Mouse (Mus musculus) telencephalon, adult 2 months (tissue): Measurements from ENCODE around the gene Ftl1.
"Not testable (repeated sequence)": the region's sequence is repeated elsewhere in the genome, so short reads cannot be mapped to it uniquely, and the experiment has no call there.

Experiments used
- DNase-seq: peaks from one replicate; pipeline ENCODE4 v3.0.0-alpha.2; 2011; ENCODE audit warnings: low read depth, low spot score

The Ftl1 gene

DNA sequence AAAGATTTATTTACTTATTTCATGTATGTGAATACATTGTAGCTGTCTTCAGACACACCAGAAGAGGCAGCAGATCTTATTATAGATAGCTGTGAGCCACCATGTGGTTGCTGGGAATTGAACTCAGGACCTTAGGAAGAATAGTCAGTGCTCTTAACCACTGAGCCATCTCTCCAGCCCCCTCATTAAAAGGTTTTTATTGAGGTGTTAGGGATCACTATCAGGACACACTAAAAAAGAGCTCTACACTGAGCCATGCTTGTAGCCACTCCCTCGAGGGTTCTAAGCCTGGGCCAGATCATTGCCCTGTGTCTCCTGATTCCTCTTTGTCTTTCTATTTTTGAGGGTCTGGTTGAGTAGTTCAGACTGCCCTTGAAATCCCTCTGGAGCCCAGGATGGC lies 16.8 kb upstream of the Ftl1 start:
- DNase-seq, result no peak

GRCm38 (mm10) chr7:45475291-45475969 lies 15.7 kb upstream of the Ftl1 start:
- no peak for DNase-seq

GRCm38 (mm10) chr7:45470869-45471268 lies 11.2 kb upstream of the Ftl1 start:
- no peak for DNase-seq

DNA sequence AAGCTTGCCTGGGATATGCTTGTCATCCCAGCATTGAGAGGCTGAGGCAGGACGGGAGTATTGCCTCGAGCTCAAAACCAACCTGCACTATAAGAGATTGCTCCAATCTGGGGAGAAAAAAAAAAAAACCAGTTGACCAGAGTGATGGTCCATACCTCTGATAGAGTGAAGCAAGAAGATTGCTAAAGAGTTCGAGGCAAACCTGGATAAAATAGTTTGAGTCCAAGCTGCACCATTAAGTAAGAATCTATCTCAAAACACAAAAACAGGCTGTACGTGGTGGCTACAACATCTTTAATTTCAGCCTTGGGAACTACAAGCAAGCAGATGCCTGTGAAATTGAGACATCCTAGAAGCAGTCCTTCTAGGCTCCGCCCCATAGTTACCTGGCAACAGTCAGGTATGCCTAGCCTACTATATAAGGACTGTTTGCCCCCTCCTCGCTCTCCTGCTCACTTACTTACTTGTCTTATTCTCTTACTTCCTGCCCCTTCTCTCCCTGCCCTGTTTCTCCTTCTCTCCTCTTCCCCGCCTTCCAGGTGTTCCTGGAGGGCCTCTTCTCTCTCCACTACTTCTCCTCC lies 7.5 kb upstream of the Ftl1 start:
- no peak for DNase-seq

- peak; percentile 90 for DNase-seq
Observed at GRCm38 (mm10) chr7:45466283-45467089, 6.8 kb upstream of the Ftl1 start, which contains the start of gene Bax. Gene Bax, minus strand, starts transcription at chr7:45466898.

DNA sequence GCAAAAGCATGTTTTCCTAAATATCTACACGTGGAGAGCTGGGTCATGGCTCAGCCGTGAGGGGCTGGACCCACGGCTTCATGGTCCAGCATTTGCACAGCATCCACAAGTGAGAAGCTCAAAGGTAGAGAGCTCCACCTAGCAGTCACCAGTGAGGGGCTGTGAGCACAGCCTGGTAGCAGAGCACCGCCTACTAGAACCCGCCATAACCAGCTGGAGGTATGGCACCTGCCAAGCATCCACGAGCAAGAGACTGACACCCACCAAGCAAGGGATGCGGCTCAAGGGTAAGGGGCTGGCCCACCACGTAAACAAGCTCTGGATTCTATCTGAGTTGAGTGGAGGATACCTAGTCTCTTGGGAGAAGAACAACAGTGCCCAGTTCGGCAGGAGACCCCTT lies 5.9 kb upstream of the Ftl1 start:
- no peak for DNase-seq

DNA sequence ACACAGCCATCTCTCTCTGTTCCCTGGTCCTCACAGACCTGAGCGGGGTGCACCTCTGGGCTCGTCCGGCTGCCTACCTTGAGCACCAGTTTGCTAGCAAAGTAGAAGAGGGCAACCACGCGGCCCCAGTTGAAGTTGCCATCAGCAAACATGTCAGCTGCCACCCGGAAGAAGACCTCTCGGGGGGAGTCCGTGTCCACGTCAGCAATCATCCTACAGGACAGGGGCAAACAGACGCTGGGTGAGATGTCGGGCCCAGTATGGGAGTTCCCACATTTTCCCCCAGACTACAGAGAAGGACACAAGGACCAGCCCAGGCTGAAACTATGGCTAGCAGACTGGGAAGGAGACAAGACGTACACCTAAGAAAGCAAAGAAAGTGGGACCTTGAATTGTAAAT lies 5.4 kb upstream of the Ftl1 start:
- DNase-seq, result no peak

- DNase-seq, result no peak
Observed at GRCm38 (mm10) chr7:45463987-45464778, 4.5 kb upstream of the Ftl1 start.

DNA sequence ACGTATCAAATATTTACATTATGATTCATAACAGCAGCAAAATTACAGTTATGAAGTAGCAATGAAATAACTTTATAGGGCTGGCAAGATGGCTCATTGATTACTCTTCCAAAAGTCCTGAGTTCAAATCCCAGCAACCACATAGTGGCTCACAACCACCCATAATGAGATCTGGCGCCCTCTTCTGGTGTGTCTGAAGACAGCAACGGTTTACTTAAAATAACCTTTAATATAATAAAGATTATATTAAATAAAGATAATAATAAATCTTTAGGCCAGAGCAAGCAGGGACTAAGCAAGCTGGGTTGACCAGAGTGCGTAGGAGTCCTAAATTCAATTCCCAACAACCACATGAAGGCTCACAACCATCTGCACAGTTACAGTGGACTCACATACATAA lies 3.2 kb upstream of the Ftl1 start:
- not testable (repeated sequence) for DNase-seq

DNA sequence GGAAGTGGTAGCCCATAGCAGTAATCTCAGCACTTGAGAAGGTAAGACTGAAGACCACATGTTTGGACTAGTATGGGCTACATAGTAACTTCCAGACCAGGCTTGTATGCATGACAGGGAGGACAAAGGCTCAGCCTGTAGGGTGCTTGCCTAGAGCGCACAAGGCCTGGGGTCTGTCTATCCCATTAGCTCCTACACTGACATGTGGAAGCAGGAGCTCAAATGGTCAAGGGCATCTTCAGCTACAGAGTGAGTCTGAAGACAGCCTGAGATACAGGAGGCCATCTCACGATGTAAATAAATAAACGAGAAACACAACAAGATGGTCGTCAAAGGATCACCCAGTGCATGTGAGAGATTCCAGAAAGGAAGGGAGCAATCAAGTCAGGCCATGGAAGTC lies 2.6 kb upstream of the Ftl1 start:
- no peak for DNase-seq

GRCm38 (mm10) chr7:45461781-45462180 lies 2.1 kb upstream of the Ftl1 start:
- no peak for DNase-seq

GRCm38 (mm10) chr7:45461326-45461725 lies 1.6 kb upstream of the Ftl1 start:
- no peak for DNase-seq

- DNase-seq, result no peak
Observed at GRCm38 (mm10) chr7:45460860-45461314, 1.2 kb upstream of the Ftl1 start.

DNA sequence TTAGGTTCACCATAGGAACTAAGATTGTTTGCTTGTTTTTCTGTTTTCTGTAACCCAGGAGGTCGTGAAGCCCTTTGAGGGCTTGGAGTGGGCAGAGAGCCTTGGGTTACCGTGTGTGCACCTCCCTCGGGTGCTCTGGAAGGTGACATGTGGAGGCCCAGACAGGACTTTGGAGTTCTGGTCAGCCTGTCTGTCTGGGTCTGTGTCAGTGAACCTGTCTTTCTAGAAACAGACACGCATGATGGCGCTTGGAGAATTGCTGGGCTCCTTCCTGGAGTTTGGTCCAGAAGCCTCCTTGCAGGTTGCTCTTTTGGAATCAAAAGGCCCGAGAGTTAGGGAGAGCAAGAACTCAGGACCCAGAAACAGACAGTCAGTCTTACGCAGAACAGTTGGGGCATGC lies 693 bp upstream of the Ftl1 start:
- no peak for DNase-seq

GRCm38 (mm10) chr7:45458748-45459563 lies 728 bp downstream of the Ftl1 start:
- DNase-seq, result no peak

- no peak for DNase-seq
Observed at GRCm38 (mm10) chr7:45457204-45458060, 2.3 kb downstream of the Ftl1 start.

DNA sequence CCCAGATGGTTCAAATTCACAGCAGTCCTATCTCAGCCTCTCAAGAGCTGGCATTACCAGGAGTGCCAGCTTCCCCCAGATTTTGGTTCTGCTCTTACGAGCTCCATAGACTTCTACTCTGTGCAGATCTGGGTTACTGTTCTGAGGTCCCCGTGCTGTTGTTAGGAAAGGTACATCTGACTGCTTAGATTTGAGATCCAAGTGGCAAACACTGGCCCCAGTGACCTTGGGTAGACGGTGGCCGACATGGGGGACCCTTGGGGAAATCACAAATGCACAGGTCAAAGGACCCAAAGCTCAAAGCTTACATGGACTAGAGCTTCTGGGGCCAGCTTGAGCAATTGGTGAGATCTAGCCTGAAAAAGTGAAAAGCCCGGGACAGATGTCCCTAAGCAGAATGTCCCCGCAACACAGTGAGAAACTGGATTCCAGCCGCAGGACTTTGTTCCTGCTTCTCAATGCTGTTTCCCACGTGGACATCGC lies 2.9 kb downstream of the Ftl1 start:
- no peak for DNase-seq

- DNase-seq, result no peak
Observed at GRCm38 (mm10) chr7:45455932-45456696, 3.6 kb downstream of the Ftl1 start.

- no peak for DNase-seq
Observed at GRCm38 (mm10) chr7:45454971-45455370, 4.7 kb downstream of the Ftl1 start.
